Mouse (Mus musculus): ENCODE results near the gene Sohlh1. TPM values are rescaled to one million over a fixed set of nuclear protein-coding genes. Genes with fewer than 3 reads are reported as not detected.

Sohlh1 gene
- total RNA-seq, 1 experiment, result 0.22 TPM

GRCm38 (mm10) chr2:25853998-25854397 is 7.0 kb upstream of the Sohlh1 start:
- Histone ChIP-seq H3K9me3 (ENCODE audit: control insufficient read depth, insufficient read depth, low read depth, low read length) (no peaks in the 10 kb centered on the region), H3K36me3 (ENCODE audit: control insufficient read depth, insufficient read depth, low read length, poor library complexity, severe bottlenecking) (no peaks in the 10 kb centered on the region), H3K9ac (ENCODE audit: insufficient read depth, low read depth, low read length, poor library complexity, severe bottlenecking) (no peak overlapping the region), H3K27ac (ENCODE audit: insufficient read depth, low read depth, low read length, poor library complexity, severe bottlenecking) (no peak overlapping the region), H3K4me1 (ENCODE audit: control insufficient read depth in 2 of 2, insufficient read depth in 2 of 2, low read length in 2 of 2, poor library complexity in 1 of 2) (peaks cover 0 to 2% of the 10 kb centered on the region in 2 experiments; a peak in 1 of 4 replicates), H3K4me3 (ENCODE audit: insufficient read depth in 1 of 2, low read depth in 1 of 2, low read length in 2 of 2, poor library complexity in 1 of 2, severe bottlenecking in 1 of 2) (no peak overlapping the region)
- no peak for DNase-seq (ENCODE audit: low read depth, low spot score)
- in situ Hi-C loops (cut with MboI; ENCODE audit: low sequenced_read_pairs in 2 of 2, unreplicated experiment in 2 of 2), result no loop called here
- TF ChIP-seq ZC3H11A (IDR thresholded peaks at IDR 0.05; ENCODE audit: borderline replicate concordance, low read depth, low read length), result no peak
- no peak for TF ChIP-seq ZNF384 (IDR thresholded peaks at IDR 0.05; ENCODE audit: low read depth, low read length)
- no peak for TF ChIP-seq CHD2 (IDR thresholded peaks at IDR 0.05; ENCODE audit: low read depth, low read length)
- no peak for TF ChIP-seq HCFC1 (IDR thresholded peaks at IDR 0.05; ENCODE audit: borderline replicate concordance, insufficient read depth, low read length)
- TF ChIP-seq MAFK (IDR thresholded peaks at IDR 0.05; ENCODE audit: insufficient read depth, low read depth, low read length), result no peak

GRCm38 (mm10) chr2:25852626-25853025 is 5.6 kb upstream of the Sohlh1 start:
- TF ChIP-seq CHD2 (IDR thresholded peaks at IDR 0.05; ENCODE audit: low read depth, low read length) (no peak), ZNF384 (IDR thresholded peaks at IDR 0.05; ENCODE audit: low read depth, low read length) (no peak), HCFC1 (IDR thresholded peaks at IDR 0.05; ENCODE audit: borderline replicate concordance, insufficient read depth, low read length) (no peak), ZC3H11A (IDR thresholded peaks at IDR 0.05; ENCODE audit: borderline replicate concordance, low read depth, low read length) (no peak), MAFK (IDR thresholded peaks at IDR 0.05; ENCODE audit: insufficient read depth, low read depth, low read length) (no peak)
- DNase-seq (ENCODE audit: low read depth, low spot score), result no peak
- Histone ChIP-seq H3K4me1 (ENCODE audit: control insufficient read depth in 2 of 2, insufficient read depth in 2 of 2, low read length in 2 of 2, poor library complexity in 1 of 2) (peaks cover 0 to 2% of the 10 kb centered on the region in 2 experiments; a peak in 1 of 4 replicates), H3K9me3 (ENCODE audit: control insufficient read depth, insufficient read depth, low read depth, low read length) (no peaks in the 10 kb centered on the region), H3K4me3 (ENCODE audit: insufficient read depth in 1 of 2, low read depth in 1 of 2, low read length in 2 of 2, poor library complexity in 1 of 2, severe bottlenecking in 1 of 2) (no peak overlapping the region), H3K9ac (ENCODE audit: insufficient read depth, low read depth, low read length, poor library complexity, severe bottlenecking) (no peak overlapping the region), H3K36me3 (ENCODE audit: control insufficient read depth, insufficient read depth, low read length, poor library complexity, severe bottlenecking) (no peaks in the 10 kb centered on the region), H3K27ac (ENCODE audit: insufficient read depth, low read depth, low read length, poor library complexity, severe bottlenecking) (no peak overlapping the region)
- in situ Hi-C loops (cut with MboI; ENCODE audit: low sequenced_read_pairs in 2 of 2, unreplicated experiment in 2 of 2), result no loop called here

DNA sequence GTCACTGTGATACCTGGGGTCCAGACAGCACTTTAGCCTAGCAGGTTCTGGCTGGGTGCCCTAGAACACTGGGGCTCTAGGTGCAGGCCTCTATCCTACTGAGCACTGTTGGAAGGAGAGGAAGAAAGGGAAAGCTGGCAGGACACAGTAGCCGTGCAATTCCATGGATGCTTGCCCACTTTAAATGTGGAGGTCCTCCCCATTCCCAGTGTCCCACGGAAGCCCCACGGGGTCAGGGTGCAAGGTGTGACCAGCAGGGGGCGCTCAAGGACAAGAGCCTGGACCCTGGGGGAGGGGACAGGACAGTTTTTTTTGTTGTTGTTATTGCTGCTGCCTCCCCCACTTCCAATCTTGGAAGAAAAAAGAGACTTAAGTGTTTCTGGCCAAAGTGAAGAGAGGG is 3.3 kb upstream of the Sohlh1 start:
- H3K4me1 ChIP-seq (ENCODE audit: control insufficient read depth in 2 of 2, insufficient read depth in 2 of 2, low read length in 2 of 2, poor library complexity in 1 of 2), result peaks cover 0 to 2% of the 10 kb centered on the region in 2 experiments; a peak in 1 of 4 replicates
- H3K36me3 ChIP-seq (ENCODE audit: control insufficient read depth, insufficient read depth, low read length, poor library complexity, severe bottlenecking), result no peaks in the 10 kb centered on the region
- no peaks in the 10 kb centered on the region for H3K9me3 ChIP-seq (ENCODE audit: control insufficient read depth, insufficient read depth, low read depth, low read length)
- TF ChIP-seq ZNF384 (IDR thresholded peaks at IDR 0.05; ENCODE audit: low read depth, low read length) (peak; percentile 77), ZC3H11A (IDR thresholded peaks at IDR 0.05; ENCODE audit: borderline replicate concordance, low read depth, low read length) (0 out of 2 replicates have a peak, but pooled peaks have one; percentile 12), CHD2 (IDR thresholded peaks at IDR 0.05; ENCODE audit: low read depth, low read length) (no peak), HCFC1 (IDR thresholded peaks at IDR 0.05; ENCODE audit: borderline replicate concordance, insufficient read depth, low read length) (no peak), MAFK (IDR thresholded peaks at IDR 0.05; ENCODE audit: insufficient read depth, low read depth, low read length) (no peak)
- no peak overlapping the region for H3K4me3 ChIP-seq (ENCODE audit: insufficient read depth in 1 of 2, low read depth in 1 of 2, low read length in 2 of 2, poor library complexity in 1 of 2, severe bottlenecking in 1 of 2)
- no peak overlapping the region for H3K9ac ChIP-seq (ENCODE audit: insufficient read depth, low read depth, low read length, poor library complexity, severe bottlenecking)
- in situ Hi-C loops (cut with MboI; ENCODE audit: low sequenced_read_pairs in 2 of 2, unreplicated experiment in 2 of 2), result no loop called here
- DNase-seq (ENCODE audit: low read depth, low spot score), result no peak
- H3K27ac ChIP-seq (ENCODE audit: insufficient read depth, low read depth, low read length, poor library complexity, severe bottlenecking), result no peak overlapping the region

DNA sequence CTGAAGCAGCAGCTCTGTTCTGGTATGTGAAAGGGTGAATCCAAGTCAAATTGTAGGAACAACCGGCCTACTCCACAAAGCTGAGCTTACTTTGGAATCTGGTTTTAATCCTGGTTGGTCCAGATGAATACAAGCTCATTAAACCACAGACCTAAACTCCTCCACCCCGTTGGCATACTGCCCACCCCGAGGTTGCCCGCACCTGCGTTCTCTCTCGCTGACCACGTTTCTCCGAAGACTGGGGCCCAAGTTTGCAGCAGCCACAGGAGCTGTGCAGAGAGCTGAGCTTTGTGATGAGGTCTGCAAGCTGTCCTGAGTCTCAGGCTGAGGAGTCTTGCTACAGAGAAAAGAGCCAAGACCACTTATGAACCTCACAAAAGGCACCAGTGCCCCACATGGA is 532 bp downstream of the Sohlh1 start:
- no peak overlapping the region for H3K4me3 ChIP-seq (ENCODE audit: insufficient read depth in 1 of 2, low read depth in 1 of 2, low read length in 2 of 2, poor library complexity in 1 of 2, severe bottlenecking in 1 of 2)
- no peak overlapping the region for H3K27ac ChIP-seq (ENCODE audit: insufficient read depth, low read depth, low read length, poor library complexity, severe bottlenecking)
- TF ChIP-seq HCFC1 (IDR thresholded peaks at IDR 0.05; ENCODE audit: borderline replicate concordance, insufficient read depth, low read length), result no peak
- no peak for TF ChIP-seq ZC3H11A (IDR thresholded peaks at IDR 0.05; ENCODE audit: borderline replicate concordance, low read depth, low read length)
- TF ChIP-seq MAFK (IDR thresholded peaks at IDR 0.05; ENCODE audit: insufficient read depth, low read depth, low read length), result no peak
- no peak for TF ChIP-seq CHD2 (IDR thresholded peaks at IDR 0.05; ENCODE audit: low read depth, low read length)
- no peak for TF ChIP-seq ZNF384 (IDR thresholded peaks at IDR 0.05; ENCODE audit: low read depth, low read length)

DNA sequence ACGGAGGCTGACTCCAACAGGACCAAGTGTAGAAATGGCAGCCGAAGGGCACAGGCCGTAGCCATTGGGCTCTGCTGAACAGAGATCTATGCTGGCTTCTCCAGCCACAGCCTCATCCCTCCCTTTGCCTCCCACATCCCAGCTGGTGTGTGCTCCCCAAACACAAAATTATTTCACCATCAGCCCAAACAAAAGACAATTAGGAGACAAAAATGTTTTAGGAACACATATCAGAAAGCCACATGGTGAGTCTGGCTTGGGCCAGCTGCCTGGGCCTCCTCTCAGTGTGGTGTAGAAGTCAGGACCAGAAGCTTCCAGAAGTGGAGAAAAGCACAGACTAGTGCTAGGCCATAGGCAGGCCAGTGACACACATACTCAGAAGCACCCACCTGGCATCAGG is 3.0 kb downstream of the Sohlh1 start:
- Histone ChIP-seq H3K9me3 (ENCODE audit: control insufficient read depth, insufficient read depth, low read depth, low read length) (no peaks in the 10 kb centered on the region), H3K9ac (ENCODE audit: insufficient read depth, low read depth, low read length, poor library complexity, severe bottlenecking) (no peak overlapping the region), H3K4me3 (ENCODE audit: insufficient read depth in 1 of 2, low read depth in 1 of 2, low read length in 2 of 2, poor library complexity in 1 of 2, severe bottlenecking in 1 of 2) (no peak overlapping the region), H3K36me3 (ENCODE audit: control insufficient read depth, insufficient read depth, low read length, poor library complexity, severe bottlenecking) (no peaks in the 10 kb centered on the region), H3K27ac (ENCODE audit: insufficient read depth, low read depth, low read length, poor library complexity, severe bottlenecking) (no peak overlapping the region), H3K4me1 (ENCODE audit: control insufficient read depth in 2 of 2, insufficient read depth in 2 of 2, low read length in 2 of 2, poor library complexity in 1 of 2) (no peaks in the 10 kb centered on the region)
- no peak for DNase-seq (ENCODE audit: low read depth, low spot score)
- in situ Hi-C loops (cut with MboI; ENCODE audit: low sequenced_read_pairs in 2 of 2, unreplicated experiment in 2 of 2), result no loop called here
- TF ChIP-seq CHD2 (IDR thresholded peaks at IDR 0.05; ENCODE audit: low read depth, low read length) (no peak), HCFC1 (IDR thresholded peaks at IDR 0.05; ENCODE audit: borderline replicate concordance, insufficient read depth, low read length) (no peak), MAFK (IDR thresholded peaks at IDR 0.05; ENCODE audit: insufficient read depth, low read depth, low read length) (no peak), ZNF384 (IDR thresholded peaks at IDR 0.05; ENCODE audit: low read depth, low read length) (no peak), ZC3H11A (IDR thresholded peaks at IDR 0.05; ENCODE audit: borderline replicate concordance, low read depth, low read length) (no peak)

More for the DNA sequence above, 532 bp downstream of the Sohlh1 start:
- Histone ChIP-seq H3K36me3 (ENCODE audit: control insufficient read depth, insufficient read depth, low read length, poor library complexity, severe bottlenecking) (no peaks in the 10 kb centered on the region), H3K9ac (ENCODE audit: insufficient read depth, low read depth, low read length, poor library complexity, severe bottlenecking) (no peak overlapping the region), H3K9me3 (ENCODE audit: control insufficient read depth, insufficient read depth, low read depth, low read length) (no peaks in the 10 kb centered on the region), H3K4me1 (ENCODE audit: control insufficient read depth in 2 of 2, insufficient read depth in 2 of 2, low read length in 2 of 2, poor library complexity in 1 of 2) (no peaks in the 10 kb centered on the region)
- in situ Hi-C loops (cut with MboI; ENCODE audit: low sequenced_read_pairs in 2 of 2, unreplicated experiment in 2 of 2), result no loop called here
- no peak for DNase-seq (ENCODE audit: low read depth, low spot score)

All from ES-E14 (cell line).